Mouse (Mus musculus) bone marrow macrophage, adult 2 months (primary cell): ENCODE results near the gene Atxn7l3b. TPM values are rescaled to one million over a fixed set of nuclear protein-coding genes. Genes with fewer than 3 reads are reported as not detected.

Source experiments
- H3K27ac ChIP-seq: 2 replicates; pipeline ENCODE4 v1.5.1; 2012; ENCODE audit warnings: low read depth, low read length; ENCODE audit not compliant: insufficient read depth
- H3K4me1 ChIP-seq: 2 replicates; pipeline ENCODE4 v1.6.1; 2012; ENCODE audit warnings: low read length; ENCODE audit not compliant: control insufficient read depth, insufficient read depth
- H3K4me3 ChIP-seq: 2 replicates; pipeline ENCODE4 v1.5.1; 2012; ENCODE audit warnings: mild to moderate bottlenecking, low read length, moderate library complexity; ENCODE audit not compliant: insufficient read depth
- CTCF ChIP-seq: IDR thresholded peaks from 2 replicates; pipeline ENCODE4 v1.5.1; 2012; ENCODE audit warnings: low read depth, mild to moderate bottlenecking, low read length, moderate library complexity
- POLR2A ChIP-seq: IDR thresholded peaks from 2 replicates; pipeline ENCODE4 v1.6.1; 2012; ENCODE audit warnings: mild to moderate bottlenecking, low read depth, low read length, borderline replicate concordance
- polyA plus RNA-seq: library from polyadenylated mRNA; stranded (reverse); fragments of >200 nt; gene quantifications from 2 replicates; pipeline ENCODE4 v1.2.4, GENCODE M21; 2012; ENCODE audit not compliant: missing spikeins, insufficient read depth, insufficient read length

The Atxn7l3b gene
- polyA plus RNA-seq, 1 experiment = 52.4 TPM

- TF ChIP-seq POLR2A (no peak), CTCF (no peak)
- no peaks in the 10 kb centered on the region for H3K4me1 ChIP-seq
Observed at GRCm38 (mm10) chr10:112876655-112877393, 52.0 kb downstream of the Atxn7l3b start.

More at GRCm38 (mm10) chr10:112876655-112877393, 52.0 kb downstream of the Atxn7l3b start:
- Histone ChIP-seq H3K4me3 (no peak overlapping the region), H3K27ac (no peak overlapping the region)
